Mouse (Mus musculus) hindbrain, embryonic 11.5 days (tissue): ENCODE measurements at regions not wholly inside any gene's neighbourhood (a gene's known extent, or its start where the extent isn't known, plus 50 kb on each side); places are given as distances from the start of the nearest gene placed in this dataset.
A peak's percentile ranks its signal among the peaks of the same experiment; 100 is the strongest.

ENCODE experiments used
- ATAC-seq: fragments of 200-750 bp; cut with Nextera tagmentation; 2 replicates; pipeline ENCODE4 v1.8.0; 2017; ENCODE audit warnings: mild to moderate bottlenecking, moderate TSS enrichment, moderate library complexity; ENCODE audit not compliant: low FRiP score
- DNase-seq: peaks from one replicate; pipeline ENCODE4 v3.0.0-alpha.2; 2015; ENCODE audit warnings: low spot score
- H3K27ac ChIP-seq: fragments of 300-500 bp; sonication (generic); 2 replicates; pipeline ENCODE4 v1.5.1; 2014; ENCODE audit warnings: mild to moderate bottlenecking, low read depth, low read length
- H3K27me3 ChIP-seq: fragments of 300-500 bp; sonication (generic); 2 replicates; pipeline ENCODE4 v1.6.1; 2014; ENCODE audit warnings: mild to moderate bottlenecking, low read length, moderate library complexity, mixed read lengths; ENCODE audit not compliant: control insufficient read depth, insufficient read depth
- H3K36me3 ChIP-seq: fragments of 300-500 bp; sonication (generic); 2 replicates; pipeline ENCODE4 v1.6.1; 2014; ENCODE audit warnings: mild to moderate bottlenecking, low read length, moderate library complexity, mixed read lengths; ENCODE audit not compliant: control insufficient read depth, insufficient read depth
- H3K4me1 ChIP-seq: fragments of 300-500 bp; sonication (generic); replicated peaks from 2 replicates; pipeline ENCODE4 v1.6.1; 2014; ENCODE audit warnings: low read length, mixed read lengths; ENCODE audit not compliant: control insufficient read depth, insufficient read depth
- H3K4me2 ChIP-seq: fragments of 300-500 bp; sonication (generic); replicated peaks from 2 replicates; pipeline ENCODE4 v1.6.1; 2014; ENCODE audit warnings: mild to moderate bottlenecking, low read depth, low read length
- H3K4me3 ChIP-seq: fragments of 300-500 bp; sonication (generic); 2 replicates; pipeline ENCODE4 v1.5.1; 2014; ENCODE audit warnings: low read depth, low read length
- H3K9ac ChIP-seq: fragments of 300-500 bp; sonication (generic); 2 replicates; pipeline ENCODE4 v1.6.1; 2014; ENCODE audit warnings: low read depth, low read length
- H3K9me3 ChIP-seq: fragments of 300-500 bp; sonication (generic); 2 replicates; pipeline ENCODE4 v1.6.1; 2016; ENCODE audit warnings: low read length; ENCODE audit not compliant: control insufficient read depth
- WGBS: fragments of 180-500 bp; shearing (Covaris S2); extraction: QIAGEN DNeasy Blood & Tissue Kit; methylation state at CpG from one replicate; pipeline ENCODE4 v1.1.7; 2014; 5-methylcytosine and 5-hydroxymethylcytosine counted together

- ATAC-seq (no peak), DNase-seq (no peak)
- H3K4me3 ChIP-seq = no peak overlapping the region
- no peaks in the 10 kb centered on the region for H3K4me1 ChIP-seq
- H3K4me2 ChIP-seq = no peak overlapping the region
- no peaks in the 10 kb centered on the region for H3K27me3 ChIP-seq
- 86% methylated on average over 6 of the region's 6 CpGs for WGBS
- H3K9ac ChIP-seq = no peak overlapping the region
- no peaks in the 10 kb centered on the region for H3K36me3 ChIP-seq
- no peak overlapping the region for H3K27ac ChIP-seq
- H3K9me3 ChIP-seq = no peaks in the 10 kb centered on the region
These were observed 171.2 kb upstream of the Gdnf start for GRCm38 (mm10) chr15:7639444-7639843.

GRCm38 (mm10) chr15:7642075-7642474 is 168.6 kb upstream of the Gdnf start:
- Histone ChIP-seq H3K4me3 (no peak overlapping the region), H3K4me2 (no peak overlapping the region), H3K27me3 (no peaks in the 10 kb centered on the region), H3K4me1 (no peaks in the 10 kb centered on the region), H3K36me3 (no peaks in the 10 kb centered on the region), H3K9ac (no peak overlapping the region), H3K9me3 (no peaks in the 10 kb centered on the region), H3K27ac (no peak overlapping the region)
- ATAC-seq (peak; percentile 47; the same call in 1 of the 2 replicates), DNase-seq (no peak)
- WGBS = 26% methylated on average over 2 of the region's 2 CpGs

DNA sequence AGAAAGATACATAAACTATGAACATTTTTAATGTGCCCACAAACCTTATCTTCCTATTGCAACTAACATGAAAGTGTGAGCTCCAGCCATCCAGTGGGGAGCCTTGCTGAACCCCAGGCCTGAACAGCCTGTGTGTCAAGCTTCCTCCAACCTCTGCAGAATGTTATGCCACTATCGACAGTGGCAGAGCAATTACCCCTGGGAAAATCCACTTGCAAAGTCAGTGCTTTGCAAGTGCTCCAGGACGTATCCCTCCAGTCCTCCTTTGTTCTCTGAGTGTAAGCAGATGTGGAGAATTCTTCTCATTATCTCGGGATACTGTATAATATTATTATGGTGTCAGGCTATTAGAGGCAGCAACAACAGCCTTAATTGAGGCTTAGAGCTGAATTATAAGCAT is 159.9 kb upstream of the Gdnf start:
- no peak for ATAC-seq
- Histone ChIP-seq H3K4me2 (no peak overlapping the region), H3K27me3 (no peaks in the 10 kb centered on the region), H3K36me3 (no peaks in the 10 kb centered on the region), H3K27ac (no peak overlapping the region), H3K9ac (no peak overlapping the region), H3K4me3 (no peak overlapping the region), H3K4me1 (no peaks in the 10 kb centered on the region), H3K9me3 (no peaks in the 10 kb centered on the region)
- DNase-seq = peak; percentile 2
- 56% methylated on average over 3 of the region's 3 CpGs for WGBS

DNA sequence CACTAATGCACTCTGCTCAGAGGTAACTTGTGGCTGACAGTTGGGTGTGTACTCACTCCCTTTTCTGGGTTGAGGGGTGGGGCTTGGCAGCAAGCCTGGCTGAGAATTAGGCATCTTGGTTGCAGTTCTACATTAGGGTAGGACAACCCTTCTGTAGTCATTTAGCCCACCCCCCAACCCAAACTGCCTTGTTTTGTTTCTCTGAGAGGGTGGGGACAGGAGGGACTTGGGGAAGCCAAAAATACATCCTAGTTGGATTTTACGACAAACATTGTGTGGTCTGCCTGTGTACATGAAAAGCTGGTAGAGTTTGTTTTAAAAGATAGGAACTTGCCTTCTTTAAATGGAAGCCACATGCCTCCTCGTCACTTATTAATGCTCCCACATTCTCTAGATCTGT is 146.8 kb upstream of the Gdnf start:
- Histone ChIP-seq H3K9ac (no peak overlapping the region), H3K27ac (no peak overlapping the region), H3K4me2 (no peak overlapping the region), H3K4me1 (no peaks in the 10 kb centered on the region), H3K4me3 (no peak overlapping the region), H3K27me3 (no peaks in the 10 kb centered on the region), H3K9me3 (no peaks in the 10 kb centered on the region), H3K36me3 (no peaks in the 10 kb centered on the region)
- ATAC-seq (no peak), DNase-seq (no peak)
- 82% methylated on average over 2 of the region's 2 CpGs for WGBS

DNA sequence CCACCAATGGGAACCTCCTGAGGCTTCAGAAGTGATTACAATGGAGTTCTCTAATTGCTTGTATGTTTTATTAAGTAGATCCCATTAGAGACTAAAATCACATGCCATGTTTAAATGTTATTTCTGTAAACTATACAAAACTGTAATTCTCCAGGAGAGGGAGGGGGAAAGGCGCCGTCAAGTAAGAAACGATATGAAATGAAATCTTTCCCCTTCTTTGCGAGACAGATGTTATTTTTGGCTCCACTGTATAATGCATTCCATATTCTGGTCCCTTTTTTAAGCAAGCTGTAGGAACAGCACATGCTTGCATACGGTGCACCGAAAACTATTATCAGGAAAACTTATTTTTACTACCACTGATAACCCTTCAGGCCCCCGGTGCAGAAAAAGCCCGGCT is 141.0 kb upstream of the Gdnf start:
- 78% methylated on average over 8 of the region's 8 CpGs for WGBS
- Histone ChIP-seq H3K4me3 (no peak overlapping the region), H3K9me3 (no peaks in the 10 kb centered on the region), H3K36me3 (no peaks in the 10 kb centered on the region), H3K27ac (no peak overlapping the region), H3K9ac (no peak overlapping the region), H3K4me2 (no peak overlapping the region), H3K4me1 (no peaks in the 10 kb centered on the region), H3K27me3 (no peaks in the 10 kb centered on the region)
- DNase-seq (no peak), ATAC-seq (no peak)

GRCm38 (mm10) chr15:7676970-7677369 is 133.7 kb upstream of the Gdnf start:
- no peak overlapping the region for H3K9ac ChIP-seq
- WGBS = 75% methylated on average over 1 of the region's 1 CpGs
- H3K27me3 ChIP-seq = no peaks in the 10 kb centered on the region
- ATAC-seq (no peak), DNase-seq (no peak)
- no peaks in the 10 kb centered on the region for H3K36me3 ChIP-seq
- no peak overlapping the region for H3K27ac ChIP-seq
- H3K4me3 ChIP-seq = no peak overlapping the region
- H3K9me3 ChIP-seq = no peaks in the 10 kb centered on the region
- no peaks in the 10 kb centered on the region for H3K4me1 ChIP-seq
- no peak overlapping the region for H3K4me2 ChIP-seq

GRCm38 (mm10) chr15:7678711-7679110 is 131.9 kb upstream of the Gdnf start:
- Histone ChIP-seq H3K9me3 (no peaks in the 10 kb centered on the region), H3K27me3 (no peaks in the 10 kb centered on the region), H3K36me3 (no peaks in the 10 kb centered on the region), H3K4me2 (no peak overlapping the region), H3K4me1 (no peaks in the 10 kb centered on the region), H3K27ac (no peak overlapping the region), H3K9ac (no peak overlapping the region), H3K4me3 (no peak overlapping the region)
- DNase-seq (no peak), ATAC-seq (no peak)
- WGBS = 90% methylated on average over 8 of the region's 8 CpGs

- H3K27me3 ChIP-seq = no peaks in the 10 kb centered on the region
- 88% methylated on average over 4 of the region's 4 CpGs for WGBS
- DNase-seq = no peak
- no peak overlapping the region for H3K9ac ChIP-seq
- no peaks in the 10 kb centered on the region for H3K4me1 ChIP-seq
- H3K4me2 ChIP-seq = no peak overlapping the region
- no peaks in the 10 kb centered on the region for H3K36me3 ChIP-seq
- H3K27ac ChIP-seq = no peak overlapping the region
- no peak for ATAC-seq
- H3K9me3 ChIP-seq = no peaks in the 10 kb centered on the region
- H3K4me3 ChIP-seq = no peak overlapping the region
These were observed 129.6 kb upstream of the Gdnf start for GRCm38 (mm10) chr15:7681011-7681410.

DNA sequence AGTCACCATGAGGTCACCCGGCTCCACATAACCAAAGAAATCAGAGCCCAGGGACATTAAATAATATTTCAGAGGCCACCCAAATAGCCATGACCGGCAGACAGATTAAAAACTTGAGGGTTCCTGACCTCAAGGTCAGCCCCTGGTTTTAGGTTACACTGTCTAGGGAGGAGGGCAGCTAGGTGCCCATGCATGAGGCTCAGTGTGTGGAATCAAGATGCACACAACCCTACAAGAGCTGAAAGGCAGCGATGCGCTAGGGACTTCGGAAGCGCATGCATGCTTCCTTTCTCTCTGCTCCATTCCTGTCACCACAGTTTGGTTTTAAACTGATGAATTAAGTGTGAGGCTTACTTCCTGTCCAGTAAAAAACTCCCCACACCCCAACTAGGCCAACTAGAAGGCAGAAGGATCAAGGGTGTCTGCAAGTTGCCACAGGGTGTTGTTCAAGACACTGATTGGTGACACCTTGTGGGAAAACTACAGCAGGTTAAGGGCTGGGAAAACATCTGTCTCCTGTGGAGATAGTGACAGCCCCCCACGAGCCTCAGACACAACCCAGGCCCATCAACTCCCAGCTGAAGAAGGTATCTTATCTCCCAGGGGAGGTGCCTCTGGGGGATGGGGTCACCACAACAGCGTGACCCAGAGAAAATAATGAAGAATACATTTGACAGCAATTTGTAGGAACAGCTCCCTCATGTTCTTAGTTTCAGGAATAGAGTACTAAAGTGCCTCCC is 127.2 kb upstream of the Gdnf start:
- Histone ChIP-seq H3K27ac (no peak overlapping the region), H3K9ac (no peak overlapping the region), H3K4me1 (no peaks in the 10 kb centered on the region), H3K27me3 (no peaks in the 10 kb centered on the region), H3K36me3 (no peaks in the 10 kb centered on the region), H3K4me3 (no peak overlapping the region), H3K9me3 (no peaks in the 10 kb centered on the region), H3K4me2 (no peak overlapping the region)
- ATAC-seq = no peak
- no peak for DNase-seq
- 62% methylated on average over 8 of the region's 8 CpGs for WGBS
